Mouse (Mus musculus): Measurements from ENCODE around the gene Ube2q2.
"Not testable (repeated sequence)": the region's sequence is repeated elsewhere in the genome, so short reads cannot be mapped to it uniquely, and the experiment has no call there.

The Ube2q2 gene

GRCm38 (mm10) chr9:55172195-55172685 is 23.6 kb downstream of the Ube2q2 start:
- no peak for DNase-seq (ENCODE audit: low spot score)

GRCm38 (mm10) chr9:55174235-55174634 is 25.6 kb downstream of the Ube2q2 start:
- no peak for DNase-seq (ENCODE audit: low spot score)

GRCm38 (mm10) chr9:55195876-55196275 is 47.2 kb downstream of the Ube2q2 start:
- no peak for DNase-seq (ENCODE audit: low spot score)

- no peak for DNase-seq (ENCODE audit: low spot score)
Measured at GRCm38 (mm10) chr9:55198260-55198659, 49.6 kb downstream of the Ube2q2 start.

DNA sequence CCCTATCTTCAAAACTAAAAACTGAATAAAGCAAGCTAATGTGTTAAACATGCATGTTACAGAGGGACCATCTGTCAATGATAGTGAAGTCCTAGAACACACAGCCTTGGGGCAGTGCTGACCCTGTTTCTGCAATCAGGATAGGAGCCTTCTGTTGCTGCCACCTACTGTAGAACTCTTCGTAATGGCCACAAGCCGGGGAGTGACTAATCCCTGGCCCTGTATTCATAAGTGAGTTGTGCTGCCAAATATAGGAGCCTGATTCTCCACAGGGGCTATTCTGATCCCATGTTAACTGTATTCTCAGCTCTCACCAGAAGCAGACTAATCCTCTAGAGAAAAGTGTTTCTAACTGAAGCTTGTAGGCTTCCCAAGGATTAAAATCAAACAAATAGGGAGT is 50.7 kb downstream of the Ube2q2 start:
- DNase-seq (ENCODE audit: low spot score): no peak

GRCm38 (mm10) chr9:55208458-55208789 is 59.8 kb downstream of the Ube2q2 start:
- no peak for DNase-seq (ENCODE audit: low spot score)

DNA sequence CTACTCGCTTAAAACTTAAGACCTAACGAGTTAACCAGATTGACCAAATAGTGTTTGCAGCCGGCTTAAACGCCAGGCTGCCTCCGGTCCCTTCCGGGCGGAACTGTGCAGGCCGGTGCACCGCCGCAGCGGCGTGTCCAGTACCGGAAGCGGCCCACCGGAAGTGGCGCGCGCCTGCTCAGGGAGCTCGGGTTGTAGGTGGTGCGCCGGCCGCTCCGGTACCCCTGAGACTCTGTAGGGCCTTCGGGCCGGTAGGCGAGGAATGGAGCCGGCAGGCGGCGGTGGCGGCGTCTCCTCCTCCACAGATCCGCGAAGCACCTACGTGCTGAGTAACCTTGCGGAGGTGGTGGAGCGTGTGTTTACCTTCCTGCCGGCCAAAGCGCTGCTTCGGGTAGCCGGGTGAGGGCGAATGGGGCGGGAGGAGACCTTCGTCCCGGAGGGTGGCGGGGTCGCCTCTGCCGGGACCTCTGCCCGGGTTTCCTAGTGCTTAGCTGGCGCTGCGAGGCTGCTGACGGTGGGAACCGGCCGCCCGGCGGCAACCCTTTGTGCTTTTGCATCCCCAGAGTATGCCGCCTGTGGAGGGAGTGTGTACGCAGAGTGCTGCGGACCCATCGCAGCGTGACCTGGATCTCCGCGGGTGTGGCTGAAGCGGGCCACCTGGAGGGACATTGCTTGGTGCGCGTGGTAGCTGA is 60.3 kb downstream of the Ube2q2 start, which contains the start of gene Fbxo22:
Gene Fbxo22 (plus strand): TSS at position 136 of the 692 bp plus-strand sequence.
- peak; percentile 78 for DNase-seq (ENCODE audit: low spot score)

GRCm38 (mm10) chr9:55211611-55212010 is 63.0 kb downstream of the Ube2q2 start:
- no peak for DNase-seq (ENCODE audit: low spot score)

DNA sequence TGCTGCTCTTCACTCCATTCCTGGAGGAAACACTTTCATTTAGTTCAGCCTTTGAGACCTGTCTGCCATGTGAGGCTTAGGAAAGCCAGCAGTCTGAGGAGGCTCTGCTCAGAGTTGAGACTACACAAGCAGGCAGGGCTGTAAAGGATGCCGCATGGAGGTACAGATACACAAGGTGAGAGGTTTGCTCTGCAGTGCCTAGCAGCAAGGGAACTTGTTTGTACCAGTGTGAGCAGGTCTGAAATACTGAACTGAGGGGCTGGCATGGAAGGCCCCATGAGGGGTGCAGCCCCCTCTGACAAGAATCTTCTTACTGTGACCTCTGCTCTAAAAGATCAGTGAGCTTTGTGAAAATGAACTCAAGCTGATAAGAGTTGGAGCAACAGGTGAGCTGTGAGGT is 64.7 kb downstream of the Ube2q2 start:
- DNase-seq (ENCODE audit: low spot score): no peak

DNA sequence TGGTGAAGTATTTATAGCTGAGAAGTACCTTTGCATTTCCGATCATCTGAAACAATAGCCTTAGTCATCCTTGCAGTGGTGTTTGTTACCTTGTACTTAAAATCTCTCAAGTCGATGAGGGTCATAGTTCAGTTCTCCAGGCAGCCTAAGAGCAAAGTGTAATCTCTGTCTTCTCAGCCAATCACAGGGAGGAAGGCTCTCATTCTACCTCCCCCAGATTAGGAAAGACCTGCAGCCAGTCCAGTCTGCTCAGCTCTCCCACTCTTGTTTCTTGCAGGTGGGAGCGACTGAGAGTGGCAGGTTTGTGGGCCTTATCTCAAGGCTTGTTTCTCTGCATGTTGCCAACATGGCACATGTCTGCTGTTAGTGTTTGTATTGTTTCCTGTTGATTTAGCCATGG is 66.4 kb downstream of the Ube2q2 start:
- no peak for DNase-seq (ENCODE audit: low spot score)

- no peak for DNase-seq (ENCODE audit: low spot score)
Measured at GRCm38 (mm10) chr9:55215648-55216047, 67.0 kb downstream of the Ube2q2 start.

- DNase-seq (ENCODE audit: low spot score): no peak
Measured at GRCm38 (mm10) chr9:55216078-55216477, 67.4 kb downstream of the Ube2q2 start.

- DNase-seq (ENCODE audit: low spot score): no peak
Measured at GRCm38 (mm10) chr9:55217381-55217780, 68.7 kb downstream of the Ube2q2 start.

DNA sequence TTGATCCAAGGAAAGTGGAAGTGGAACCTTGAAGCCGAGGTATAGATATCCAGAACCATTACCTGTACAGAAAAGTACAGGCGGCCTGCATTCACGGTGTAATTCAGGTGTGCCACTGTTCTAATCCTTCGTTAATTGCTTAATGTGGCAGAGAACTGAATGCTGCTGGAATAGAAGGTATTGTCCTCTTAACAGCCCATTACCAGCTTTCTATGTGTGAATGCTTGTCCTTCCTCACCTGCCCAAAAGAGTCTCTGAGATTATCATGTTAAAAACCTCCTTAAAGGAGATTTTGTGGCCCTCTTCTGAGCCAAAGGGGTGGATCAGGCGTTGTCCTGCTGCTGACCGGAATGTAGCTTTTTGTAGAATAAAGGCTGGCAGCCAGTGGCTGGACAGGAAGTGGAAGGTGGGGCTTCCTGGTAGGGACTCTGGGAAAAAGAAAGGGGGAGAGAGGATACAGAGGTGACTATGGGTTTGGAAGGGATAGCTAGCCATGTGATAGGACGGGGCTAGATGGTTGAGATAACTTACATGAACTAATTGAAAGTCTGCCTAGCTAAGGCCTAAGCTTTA is 76.6 kb downstream of the Ube2q2 start:
- no peak for DNase-seq (ENCODE audit: low spot score)

DNA sequence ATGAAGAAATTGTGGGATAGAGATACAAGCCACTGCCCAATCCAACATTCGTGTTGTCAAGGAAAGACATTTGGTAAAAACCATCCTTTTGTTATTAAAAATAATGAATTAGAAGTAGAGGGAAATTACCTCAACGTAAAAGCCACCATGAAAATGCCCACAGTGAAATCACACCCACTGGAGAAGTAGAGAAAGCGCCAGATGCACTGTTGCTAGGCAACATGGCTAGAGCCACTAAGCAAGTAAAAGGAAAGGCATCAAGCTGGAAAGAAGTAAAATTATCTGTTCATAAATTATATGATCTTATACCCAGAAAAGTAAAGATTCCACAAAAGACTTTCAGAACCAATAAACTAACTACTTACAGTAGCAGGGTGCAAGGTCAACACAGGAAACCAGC is 77.6 kb downstream of the Ube2q2 start:
- DNase-seq (ENCODE audit: low spot score): no peak

DNA sequence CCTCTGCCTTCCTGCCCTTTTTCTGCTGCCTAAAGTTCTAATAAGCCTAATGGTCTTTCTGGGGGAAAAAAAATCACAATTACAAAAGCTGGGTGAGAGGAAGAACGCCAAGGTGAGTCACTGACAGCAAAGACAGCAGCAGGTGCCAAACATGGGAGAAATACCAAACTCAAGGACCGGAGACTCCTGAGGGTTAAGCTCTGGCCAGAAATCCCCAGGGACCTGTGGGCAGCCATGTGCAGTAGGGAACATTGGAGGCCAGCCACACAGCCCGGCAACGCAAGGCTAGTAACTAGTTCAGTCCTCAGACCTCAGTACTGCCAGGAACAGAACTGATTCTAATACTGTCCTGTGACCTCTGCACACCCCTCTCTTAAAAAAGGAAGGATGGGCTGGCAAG is 79.5 kb downstream of the Ube2q2 start:
- no peak for DNase-seq (ENCODE audit: low spot score)

DNA sequence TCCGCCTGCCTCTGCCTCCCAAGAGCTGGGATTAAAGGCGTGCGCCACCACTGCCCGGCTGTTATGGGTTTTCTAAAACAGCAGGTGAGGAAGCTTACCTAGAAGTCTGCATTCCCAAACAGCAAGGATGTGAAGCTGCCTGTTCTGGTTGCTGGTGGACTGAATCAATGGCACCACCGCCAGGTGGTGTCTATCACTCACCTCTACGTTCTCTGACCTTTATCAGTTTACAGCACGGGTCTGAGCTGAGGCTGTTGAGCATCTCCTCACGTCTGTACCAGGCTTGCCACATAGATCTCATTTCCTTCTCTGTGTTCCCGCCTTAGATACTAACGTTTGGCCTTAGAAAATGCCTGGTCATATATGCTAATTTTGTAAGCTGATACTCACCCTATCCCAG is 80.4 kb downstream of the Ube2q2 start:
- no peak for DNase-seq (ENCODE audit: low spot score)

- DNase-seq (ENCODE audit: low spot score): no peak
Measured at GRCm38 (mm10) chr9:55231544-55231943, 82.9 kb downstream of the Ube2q2 start.

DNA sequence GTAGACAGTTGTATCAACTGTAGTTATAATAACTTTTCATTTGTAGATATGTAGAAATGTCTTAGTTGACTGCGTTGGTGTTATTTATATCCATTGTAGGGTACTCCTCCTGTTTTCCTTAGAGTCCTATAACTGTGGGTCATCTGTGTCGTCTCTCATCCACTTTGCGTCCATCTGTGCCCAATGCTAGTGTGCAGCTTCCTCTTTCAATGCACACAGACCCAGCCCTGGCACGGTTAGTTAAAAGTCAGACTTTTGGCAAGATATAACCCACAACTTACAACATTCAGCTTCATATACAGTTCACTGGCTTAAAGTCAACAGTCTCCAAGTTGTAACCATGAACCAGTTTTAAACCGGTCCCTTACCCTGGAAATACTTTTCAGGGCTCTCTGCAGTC is 83.5 kb downstream of the Ube2q2 start:
- no peak for DNase-seq (ENCODE audit: low spot score)

- no peak for DNase-seq (ENCODE audit: low spot score)
Measured at GRCm38 (mm10) chr9:55232586-55232985, 83.9 kb downstream of the Ube2q2 start.

DNA sequence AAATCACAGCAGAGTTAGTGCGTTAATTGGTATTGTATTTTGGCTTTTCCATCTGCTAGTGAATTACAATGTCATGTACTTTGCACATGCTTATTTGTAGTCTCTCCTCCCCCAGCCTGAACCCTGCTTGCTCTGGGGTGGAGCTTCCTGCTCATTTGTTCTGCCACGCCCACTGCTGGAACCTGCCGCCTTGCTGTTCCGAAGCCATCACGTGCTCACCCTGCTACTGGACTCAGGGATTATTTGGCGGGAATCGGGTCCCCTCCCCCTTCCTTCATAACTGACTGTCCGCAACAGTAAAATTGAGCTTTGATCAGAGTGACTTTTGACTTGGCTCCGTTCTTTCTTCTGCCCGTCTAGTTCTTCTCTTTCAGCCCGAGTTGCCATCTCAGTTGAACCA is 84.4 kb downstream of the Ube2q2 start:
- DNase-seq (ENCODE audit: low spot score): not testable (repeated sequence)

GRCm38 (mm10) chr9:55236235-55237165 is 87.8 kb downstream of the Ube2q2 start:
- no peak for DNase-seq (ENCODE audit: low spot score)

- no peak for DNase-seq (ENCODE audit: low spot score)
Measured at GRCm38 (mm10) chr9:55240852-55241251, 92.2 kb downstream of the Ube2q2 start.
